Mouse (Mus musculus) heart, adult 2 months (tissue): ENCODE data around the gene Rbp2.

Experiments used
- CTCF ChIP-seq: fragments of 200-600 bp; IDR thresholded peaks from 2 replicates; pipeline ENCODE4 v1.8.1; 2022; ENCODE audit warnings: antibody characterized with exemption, mild to moderate bottlenecking, moderate library complexity
- EP300 ChIP-seq: fragments of 200-500 bp; IDR thresholded peaks from 2 replicates; pipeline ENCODE4 v1.6.1; 2011; ENCODE audit warnings: low read depth, low read length, control low read depth; ENCODE audit not compliant: insufficient read depth
- POLR2A ChIP-seq: fragments of 200-500 bp; IDR thresholded peaks from 2 replicates; pipeline ENCODE4 v1.6.1; 2011; ENCODE audit warnings: mild to moderate bottlenecking, low read depth, low read length, control low read depth; ENCODE audit not compliant: insufficient read depth

- TF ChIP-seq POLR2A = no peak
- TF ChIP-seq CTCF = no peak
- no peak for TF ChIP-seq EP300
Observed at GRCm38 (mm10) chr9:98507480-98507879, 21.6 kb downstream of the Rbp2 start.
